Mouse (Mus musculus) layer of hippocampus, adult 8-10 months (tissue): ENCODE data around the gene Hsph1. TPM values are rescaled to one million over a fixed set of nuclear protein-coding genes. Genes with fewer than 3 reads are reported as not detected.

ENCODE experiments used
- DNase-seq, 2 experiments: peaks; one replicate each; pipeline ENCODE4 v3.0.0; 2022; ENCODE audit warnings: low spot score in 2 of 2
- total RNA-seq, 4 experiments: library from RNA; stranded (reverse); gene quantifications; 2 replicates each; pipeline ENCODE4 v1.2.4; 2022

The Hsph1 gene
- total RNA-seq, 4 experiments from 2014 or later: 269 to 406 (median 334) TPM

GRCm38 (mm10) chr5:149588814-149589534 lies 47.2 kb downstream of the Hsph1 start:
- no peak for DNase-seq

- no peak for DNase-seq
Observed at GRCm38 (mm10) chr5:149587327-149587895, 48.8 kb downstream of the Hsph1 start.

GRCm38 (mm10) chr5:149585910-149586309 lies 50.3 kb downstream of the Hsph1 start:
- DNase-seq: no peak

GRCm38 (mm10) chr5:149585231-149585630 lies 50.9 kb downstream of the Hsph1 start:
- no peak for DNase-seq

GRCm38 (mm10) chr5:149584154-149584655 lies 52.0 kb downstream of the Hsph1 start:
- DNase-seq: no peak

- no peak for DNase-seq
Observed at GRCm38 (mm10) chr5:149583507-149583906, 52.7 kb downstream of the Hsph1 start.

GRCm38 (mm10) chr5:149582642-149583262 lies 53.4 kb downstream of the Hsph1 start:
- DNase-seq: no peak

- no peak for DNase-seq
Observed at GRCm38 (mm10) chr5:149577449-149577848, 58.7 kb downstream of the Hsph1 start.

- DNase-seq: no peak
Observed at GRCm38 (mm10) chr5:149576977-149577376, 59.2 kb downstream of the Hsph1 start.

GRCm38 (mm10) chr5:149568993-149569392 lies 67.2 kb downstream of the Hsph1 start:
- no peak for DNase-seq

GRCm38 (mm10) chr5:149566957-149567356 lies 69.2 kb downstream of the Hsph1 start:
- peak in 1 of 2 experiments; percentile 29 for DNase-seq

GRCm38 (mm10) chr5:149566026-149566425 lies 70.2 kb downstream of the Hsph1 start:
- no peak for DNase-seq

Other genes with a start within 250 kb of the Hsph1 start
- gene Medag, start 224.6 kb downstream of the Hsph1 start, total RNA-seq: 1 to 10 TPM; 3.5 to 4.1 (median 3.7) TPM
- gene Tex26, start 196.7 kb downstream of the Hsph1 start, total RNA-seq: under 1 TPM in 1 of 4 experiments, not detected in 3; 0.23 TPM
- gene Wdr95, start 107.7 kb downstream of the Hsph1 start, total RNA-seq: under 1 TPM; 0.18 to 0.90 (median 0.44) TPM
- gene B3glct, start 41.9 kb upstream of the Hsph1 start, total RNA-seq: 10 to 100 TPM; 12.1 to 18.7 (median 13.8) TPM